Mouse (Mus musculus) megakaryocyte-erythroid progenitor cell, adult 5 weeks (primary cell): ENCODE data around the gene Mtmr1. TPM values are rescaled to one million over a fixed set of nuclear protein-coding genes. Genes with fewer than 3 reads are reported as not detected.

Source experiments
- polyA plus RNA-seq: library from polyadenylated mRNA; stranded (reverse); fragments of >175 nt; gene quantifications from 2 replicates; pipeline ENCODE4 v1.2.3, GENCODE M21; 2012

The Mtmr1 gene
- 5.8 and 6.1 TPM in 2 replicates for polyA plus RNA-seq

GRCm38 (mm10) chrX:71364554-71364991, at the start of gene Mtmr1:
Gene Mtmr1 (plus strand): TSS chrX:71364760.

Other genes starting within 250 kb of the Mtmr1 start
- 0.47 and 0.53 TPM in 2 replicates for gene Mtm1, start 154.0 kb upstream of the Mtmr1 start, polyA plus RNA-seq
- gene Cd99l2, start 128.1 kb downstream of the Mtmr1 start, polyA plus RNA-seq: 1.2 and 1.5 TPM in 2 replicates
- gene Hmgb3, start 191.2 kb downstream of the Mtmr1 start, polyA plus RNA-seq: 112 and 166 TPM in 2 replicates